Mouse (Mus musculus) G1E-ER4 (cell line): ENCODE measurements around the gene Defb23. TPM values are rescaled to one million over a fixed set of nuclear protein-coding genes. Genes with fewer than 3 reads are reported as not detected.

Experiments used
- GATA1 ChIP-seq: IDR thresholded peaks from one replicate; pipeline ENCODE4 v1.8.0; 2012; ENCODE audit warnings: low read length, inconsistent platforms
- polyA plus RNA-seq: library from polyadenylated mRNA; stranded (reverse); fragments of >175 nt; gene quantifications from 2 replicates; pipeline ENCODE4 v1.2.3, GENCODE M21; 2012

Gene Defb23
- polyA plus RNA-seq, 1 experiment = not detected

GRCm38 (mm10) chr2:152411471-152411870 lies 52.9 kb downstream of the Defb23 start:
- TF ChIP-seq GATA1 = no peak

GRCm38 (mm10) chr2:152410971-152411371 lies 53.4 kb downstream of the Defb23 start:
- TF ChIP-seq GATA1 = no peak

- TF ChIP-seq GATA1 = no peak
Measured at GRCm38 (mm10) chr2:152409781-152410180, 54.6 kb downstream of the Defb23 start.

Other genes with a start within 250 kb of the Defb23 start
- gene Csnk2a1, start 237.8 kb downstream of the Defb23 start, polyA plus RNA-seq = 14.0 and 14.9 TPM in 2 replicates
- 15.5 and 17.7 TPM in 2 replicates for gene Tbc1d20, start 170.8 kb downstream of the Defb23 start, polyA plus RNA-seq
- 246 and 263 TPM in 2 replicates for gene Rbck1, start 132.0 kb downstream of the Defb23 start, polyA plus RNA-seq
- 31.8 and 47.3 TPM in 2 replicates for gene Trib3, start 120.6 kb downstream of the Defb23 start, polyA plus RNA-seq
- gene Nrsn2, start 88.0 kb downstream of the Defb23 start, polyA plus RNA-seq = not detected in 2 replicates
- 55.7 and 57.5 TPM in 2 replicates for gene Sox12, start 66.6 kb downstream of the Defb23 start, polyA plus RNA-seq
- 23.4 and 24.1 TPM in 2 replicates for gene Zcchc3, start 49.6 kb downstream of the Defb23 start, polyA plus RNA-seq
- gene 6820408C15Rik, start 49.0 kb downstream of the Defb23 start, polyA plus RNA-seq = 0.06 and 0.08 TPM in 2 replicates
- not detected in 2 replicates for gene Defb20, start 12.4 kb upstream of the Defb23 start, polyA plus RNA-seq
- not detected in 2 replicates for gene Defb22, start 25.5 kb upstream of the Defb23 start, polyA plus RNA-seq
- not detected in 2 replicates for gene Defb26, start 47.1 kb upstream of the Defb23 start, polyA plus RNA-seq
- not detected in 2 replicates for gene Defb28, start 53.6 kb upstream of the Defb23 start, polyA plus RNA-seq
- gene Defb29, start 75.5 kb upstream of the Defb23 start, polyA plus RNA-seq = not detected in 2 replicates
- not detected in 2 replicates for gene Gm17416, start 104.7 kb upstream of the Defb23 start, polyA plus RNA-seq
- gene Defb21, start 108.1 kb upstream of the Defb23 start, polyA plus RNA-seq = not detected in 2 replicates
- not detected in 2 replicates for gene Defb19, start 115.7 kb upstream of the Defb23 start, polyA plus RNA-seq
- gene Defb45, start 134.8 kb upstream of the Defb23 start, polyA plus RNA-seq = not detected in 2 replicates
- gene Defb36, start 139.7 kb upstream of the Defb23 start, polyA plus RNA-seq = not detected in 2 replicates
- not detected in 2 replicates for gene Defb25, start 158.4 kb upstream of the Defb23 start, polyA plus RNA-seq
- not detected in 2 replicates for gene Rem1, start 162.3 kb upstream of the Defb23 start, polyA plus RNA-seq
- 60.8 and 72.1 TPM in 2 replicates for gene H13, start 204.8 kb upstream of the Defb23 start, polyA plus RNA-seq
- 1.6 and 2.6 TPM in 2 replicates for gene Mcts2, start 222.4 kb upstream of the Defb23 start, polyA plus RNA-seq